Mouse (Mus musculus): Measurements from ENCODE around the gene Rps26. TPM values are rescaled to one million over a fixed set of nuclear protein-coding genes. Genes with fewer than 3 reads are reported as not detected.

The Rps26 gene
- total RNA-seq, 2 experiments from 2014 or later, result 637 to 651 TPM

DNA sequence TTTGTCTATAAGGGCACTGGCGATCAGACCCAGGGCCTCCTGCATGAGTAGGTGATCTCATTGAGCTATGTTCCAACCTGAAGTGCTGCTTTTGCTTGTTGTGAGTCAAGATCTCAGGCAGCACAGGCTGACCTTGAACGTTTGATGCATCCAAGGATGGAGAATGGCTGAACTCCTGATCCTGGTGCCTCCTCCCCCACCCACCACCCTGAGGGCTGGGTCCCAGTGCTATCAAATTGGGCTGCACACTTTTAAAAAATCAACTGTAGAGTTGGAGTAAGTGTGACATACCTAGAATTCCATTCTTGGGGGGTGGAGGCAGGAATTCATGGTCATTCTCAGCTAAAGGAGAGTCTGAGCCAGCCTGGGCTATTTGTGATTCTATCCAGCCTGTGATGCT, 20.1 kb downstream of the Rps26 start:
- no peak for DNase-seq

DNA sequence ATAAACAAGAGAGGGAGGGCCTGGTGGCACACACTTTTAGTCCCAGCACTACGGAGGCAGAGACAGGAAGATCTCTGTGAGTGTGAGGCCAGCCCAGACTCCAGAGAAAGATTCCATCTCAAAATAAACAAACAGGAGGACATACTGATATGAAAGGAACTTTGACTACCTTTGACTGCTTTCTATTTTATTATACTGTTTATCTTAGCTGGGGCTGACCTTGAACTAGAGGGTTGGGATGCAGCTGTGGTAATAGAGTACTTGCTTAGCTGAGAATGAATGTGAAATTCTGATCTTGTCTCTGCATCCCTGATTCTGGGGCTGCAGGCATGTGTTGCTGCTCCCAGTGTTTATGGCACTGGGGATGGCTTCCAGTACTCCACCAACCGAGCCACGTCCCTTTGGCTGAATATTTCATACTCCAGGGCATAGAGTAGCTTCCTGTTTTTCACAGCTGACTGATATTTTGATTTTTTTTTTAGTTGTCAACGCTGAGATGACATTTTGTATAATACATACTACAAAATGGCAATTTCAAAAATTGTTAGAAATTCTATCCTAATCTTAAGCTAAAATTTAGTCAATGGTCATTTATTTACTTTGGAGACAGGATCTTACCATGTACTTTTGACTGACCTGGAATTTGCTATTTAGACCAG, 23.9 kb downstream of the Rps26 start:
- no peak for DNase-seq

DNA sequence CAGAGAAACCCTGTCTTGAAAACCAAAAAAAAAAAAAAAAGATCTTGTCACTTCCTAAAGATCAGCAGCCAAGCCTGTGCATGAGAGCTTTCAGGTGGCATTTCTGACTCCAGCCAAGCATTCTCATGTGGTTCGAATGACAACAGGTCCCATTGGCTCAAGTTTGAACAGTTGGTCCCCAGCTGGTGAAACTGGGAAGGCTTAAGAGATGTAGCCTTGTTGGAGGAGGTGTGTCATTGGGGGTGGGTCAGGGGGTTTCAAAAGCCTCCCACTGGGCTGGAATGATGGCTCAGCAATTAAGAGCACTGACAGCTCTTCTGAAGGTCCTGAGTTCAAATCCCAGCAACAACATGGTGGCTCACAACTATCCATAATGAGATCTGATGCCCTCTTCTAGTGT, 25.0 kb downstream of the Rps26 start:
- DNase-seq, result no peak

DNA sequence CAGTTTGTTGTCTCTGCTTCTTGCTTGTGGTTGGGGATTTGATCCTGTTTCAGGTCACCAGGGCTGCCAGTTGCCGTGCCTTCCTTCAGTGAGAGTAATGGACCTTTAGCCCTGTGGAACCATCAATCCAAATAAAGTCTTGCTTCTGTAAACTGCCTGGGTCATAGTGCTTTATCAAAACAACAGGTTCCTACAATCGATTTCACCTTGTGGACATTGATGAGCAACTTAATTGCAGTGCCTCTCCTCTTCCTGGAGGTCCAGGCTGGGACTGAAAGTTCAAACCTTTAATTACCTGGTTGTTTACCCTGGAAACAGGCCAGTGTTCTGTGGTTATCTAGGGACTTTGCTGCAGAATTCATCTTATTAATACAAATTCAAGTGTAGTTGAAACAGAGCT, 28.1 kb downstream of the Rps26 start:
- DNase-seq, result no peak

DNA sequence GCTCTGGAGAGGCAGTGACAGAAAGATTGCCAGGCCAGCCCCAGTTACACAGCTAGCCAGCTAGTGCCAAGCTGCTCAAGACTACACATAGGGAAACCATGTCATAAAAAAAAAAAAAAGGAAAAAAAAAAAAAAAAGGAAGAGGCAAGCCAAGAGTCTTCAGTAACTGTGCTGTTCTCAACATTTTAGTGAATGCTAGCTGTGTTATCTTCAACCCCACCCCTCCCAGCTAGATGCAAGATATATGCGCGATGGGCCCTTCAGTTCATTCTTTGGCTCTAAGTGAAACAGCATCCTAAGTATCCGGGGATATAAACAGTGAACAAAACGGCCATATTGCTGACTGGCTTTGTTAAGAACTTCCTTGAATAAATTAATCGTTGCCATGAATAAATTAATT, 33.8 kb downstream of the Rps26 start:
- DNase-seq, result no peak

DNA sequence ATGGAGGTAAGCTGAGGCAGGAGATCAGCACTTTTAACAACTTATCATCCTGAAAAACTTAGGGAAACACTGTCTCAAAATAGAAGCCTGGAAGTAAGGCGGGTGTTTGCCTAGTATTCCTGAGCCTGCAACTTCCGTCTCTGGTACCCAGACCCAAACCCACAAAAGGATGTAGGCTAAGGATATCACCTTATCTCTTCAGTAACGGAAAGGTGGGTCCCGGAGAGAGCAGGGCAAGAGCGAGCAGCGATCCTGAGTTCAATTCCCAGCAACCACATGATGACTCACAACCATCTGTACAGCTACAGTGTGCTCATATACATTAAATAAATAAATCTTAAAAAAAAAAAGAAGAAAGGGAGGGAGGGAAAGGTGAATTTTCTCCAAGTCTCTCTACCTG, 35.1 kb downstream of the Rps26 start:
- no peak for DNase-seq

DNA sequence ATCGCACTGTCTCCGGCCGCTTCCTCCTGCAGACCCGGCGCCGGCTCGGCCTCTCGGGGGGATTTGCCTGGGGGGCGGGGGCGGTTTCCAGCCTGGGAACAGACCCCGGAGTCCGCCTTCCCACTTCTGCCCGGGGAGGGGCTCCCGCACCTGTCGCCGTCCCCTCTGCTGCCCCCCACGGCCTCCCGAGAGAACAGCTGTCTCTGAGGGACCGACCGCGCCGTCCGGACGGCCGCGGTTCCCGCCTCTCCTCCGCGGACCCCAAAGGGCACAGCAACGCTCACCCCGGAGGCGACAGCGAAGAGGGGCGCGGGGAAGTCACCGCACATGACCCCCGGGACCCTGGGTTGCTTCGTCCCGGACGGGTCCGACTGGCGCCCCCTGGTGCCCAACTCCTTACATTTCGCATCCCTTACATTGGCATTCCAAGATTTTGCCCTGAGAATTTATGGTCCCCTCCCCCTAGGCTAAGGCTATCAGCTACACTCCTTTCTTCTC, 36.3 kb downstream of the Rps26 start:
- DNase-seq, result peak; percentile 70

DNA sequence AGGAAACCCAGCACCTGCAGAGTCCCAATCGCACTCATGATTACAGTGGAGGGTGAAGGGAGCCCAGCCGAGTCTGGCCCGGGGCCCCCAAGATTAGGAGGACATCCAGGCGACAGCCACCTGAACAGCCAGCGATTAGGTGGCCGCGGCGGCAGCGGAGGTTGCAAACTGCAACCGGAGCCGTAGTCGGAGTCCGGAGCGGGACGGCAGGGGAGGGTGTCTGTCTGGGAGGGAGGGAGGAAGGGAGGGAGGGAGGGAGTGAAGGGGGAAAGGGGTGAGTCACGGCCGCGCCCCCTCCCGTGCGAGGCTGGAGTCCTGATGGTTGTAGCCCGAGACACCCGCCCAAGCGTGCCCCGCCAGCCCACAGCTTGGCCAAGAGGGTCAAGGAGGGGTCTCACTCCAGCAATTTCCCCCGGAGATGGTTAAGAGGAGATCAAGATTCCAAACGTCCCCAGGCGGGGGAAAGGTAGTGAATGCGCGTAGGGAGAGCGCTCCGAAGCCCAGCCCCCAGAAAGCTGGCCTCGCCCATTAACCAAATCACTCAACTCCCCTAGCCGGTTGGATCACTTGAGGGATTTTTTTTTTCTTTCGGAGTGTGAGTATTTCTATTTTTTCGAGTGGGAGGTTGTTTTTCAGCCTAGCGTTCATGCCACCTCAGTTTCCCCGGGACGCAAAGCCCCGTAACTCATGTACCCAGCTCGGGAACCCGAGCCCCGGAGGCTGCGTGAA, 36.9 kb downstream of the Rps26 start, which contains the start of gene Erbb3:
Gene Erbb3, minus strand, starts transcription at position 189 of the 729 bp plus-strand sequence.
- peak; percentile 53 for DNase-seq

DNA sequence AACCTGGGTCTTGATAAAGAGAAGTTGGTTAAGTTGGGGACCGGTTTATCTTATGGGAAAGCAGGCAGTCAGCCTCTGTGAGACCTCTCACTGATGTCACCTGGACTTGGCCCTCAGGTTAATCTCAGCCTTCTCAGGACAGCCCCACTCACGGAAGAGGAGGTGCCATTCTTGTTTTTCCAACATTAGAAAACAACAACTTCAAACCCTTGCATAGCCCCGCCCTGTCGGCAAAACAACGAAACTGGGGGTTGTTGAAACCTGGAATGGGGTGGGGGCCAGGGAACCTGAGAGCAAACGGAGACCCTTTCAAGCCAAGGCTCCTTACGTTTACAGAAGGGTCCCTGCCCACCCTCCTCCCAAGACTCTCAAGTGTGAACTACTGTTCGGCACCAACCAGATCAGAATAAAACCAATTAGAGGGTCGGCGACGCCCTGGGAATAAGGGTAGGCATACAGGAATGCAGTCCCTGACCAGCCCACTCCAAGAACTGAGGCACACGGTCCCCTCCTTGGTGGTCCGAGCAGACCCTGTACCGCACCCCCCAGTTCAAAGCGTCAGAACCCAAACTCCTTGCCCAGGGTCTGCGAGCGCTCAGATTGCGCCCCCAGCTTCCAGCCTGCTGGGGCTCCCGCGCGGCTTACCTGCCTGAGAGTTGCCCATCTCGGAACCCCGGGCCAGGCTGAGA, 37.6 kb downstream of the Rps26 start:
- no peak for DNase-seq

DNA sequence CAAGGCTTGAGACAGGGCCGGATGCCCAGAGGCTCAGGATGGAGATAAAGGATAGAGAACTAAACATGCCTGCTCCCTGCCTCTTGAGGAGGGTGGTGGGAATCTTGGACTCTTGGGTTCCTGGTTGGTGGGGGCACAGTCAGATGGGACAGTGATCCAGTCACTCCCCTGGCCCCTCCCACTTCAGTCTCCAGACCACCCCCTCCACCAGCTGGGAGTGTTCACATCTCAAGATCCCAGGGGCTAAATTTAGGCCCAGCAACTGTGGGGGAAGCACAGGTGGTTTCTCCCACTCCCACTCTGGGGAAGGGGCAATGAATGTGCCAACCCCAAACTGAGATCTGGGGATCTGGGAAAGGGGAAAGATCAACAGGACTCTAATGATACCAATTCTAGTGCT, 38.4 kb downstream of the Rps26 start:
- DNase-seq, result no peak

DNA sequence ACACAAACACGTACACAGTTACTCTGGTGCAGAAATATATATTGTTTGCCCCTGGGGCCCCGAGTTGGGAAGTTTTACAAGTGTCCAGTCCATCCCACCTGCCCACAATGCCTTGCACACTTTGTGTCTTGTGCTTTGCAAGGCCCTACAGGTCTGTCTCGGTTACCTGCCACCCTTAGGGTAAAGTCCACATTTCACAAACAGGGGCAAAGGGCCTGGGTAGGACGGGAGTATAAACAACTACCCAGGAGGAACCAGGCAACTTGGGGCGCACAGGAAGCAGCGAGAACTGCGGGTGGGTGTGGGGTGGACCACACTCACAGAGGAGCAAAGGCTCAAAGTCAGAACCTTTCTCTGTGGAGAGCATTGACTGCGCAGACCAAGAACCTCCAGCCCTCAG, 38.9 kb downstream of the Rps26 start:
- no peak for DNase-seq

DNA sequence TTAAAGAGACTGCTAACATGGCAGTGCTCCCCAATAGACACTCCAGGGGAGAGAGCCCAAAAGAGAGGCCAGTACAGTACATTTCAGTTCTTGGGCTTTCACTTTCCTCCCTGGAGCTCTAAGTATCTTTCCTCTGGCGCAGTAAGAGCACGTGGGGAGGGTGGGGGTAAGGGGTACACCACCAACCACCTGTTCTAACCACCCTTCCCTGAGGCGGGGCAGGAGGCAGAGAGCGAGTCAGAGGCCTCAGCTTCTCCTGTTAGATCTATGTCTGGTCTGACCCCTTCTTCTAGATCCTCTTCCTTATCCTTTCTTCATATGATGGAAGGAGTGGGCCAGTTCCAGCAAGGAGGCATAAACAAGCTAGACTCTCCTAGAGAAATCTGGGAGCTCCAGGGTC, 39.4 kb downstream of the Rps26 start:
- DNase-seq, result no peak

DNA sequence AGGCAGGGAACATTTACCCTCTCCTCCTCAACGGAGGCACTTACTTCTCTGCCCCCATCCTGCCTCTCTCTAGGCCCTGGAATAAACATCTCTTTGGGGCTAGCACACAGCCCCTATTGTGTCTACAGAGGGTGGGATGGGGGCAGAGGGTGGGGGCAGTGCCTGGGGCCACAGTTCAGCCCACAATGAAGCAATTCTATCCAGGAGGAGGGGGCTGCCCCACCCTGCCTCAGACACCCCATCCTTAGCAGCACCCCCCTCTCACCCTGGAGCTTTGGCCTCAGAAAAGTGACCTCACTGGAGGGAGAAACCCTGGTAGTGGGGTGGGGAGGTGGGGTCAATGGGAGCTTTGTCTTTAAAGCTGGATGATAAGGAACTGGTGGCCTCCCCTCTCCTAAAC, 40.0 kb downstream of the Rps26 start:
- no peak for DNase-seq

DNA sequence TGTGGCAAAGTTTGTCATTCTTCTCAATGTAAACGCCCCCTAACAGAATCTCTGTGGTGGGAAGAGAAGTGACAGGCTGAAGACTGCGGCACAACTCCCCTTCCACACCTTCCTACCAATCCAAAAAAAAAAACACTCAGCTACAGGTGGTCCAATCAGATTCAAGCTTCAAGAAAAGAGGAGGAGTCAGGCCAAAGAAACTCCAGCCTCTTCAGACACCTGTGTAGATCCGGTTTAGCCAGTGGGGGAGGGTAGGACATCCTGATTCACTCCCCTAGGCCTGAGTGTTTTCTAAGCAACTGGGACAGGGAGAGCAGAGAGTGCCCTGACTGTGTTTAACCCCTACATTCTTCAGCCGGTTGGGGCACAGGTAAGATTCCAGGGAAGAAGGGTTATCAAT, 42.2 kb downstream of the Rps26 start:
- DNase-seq, result no peak

DNA sequence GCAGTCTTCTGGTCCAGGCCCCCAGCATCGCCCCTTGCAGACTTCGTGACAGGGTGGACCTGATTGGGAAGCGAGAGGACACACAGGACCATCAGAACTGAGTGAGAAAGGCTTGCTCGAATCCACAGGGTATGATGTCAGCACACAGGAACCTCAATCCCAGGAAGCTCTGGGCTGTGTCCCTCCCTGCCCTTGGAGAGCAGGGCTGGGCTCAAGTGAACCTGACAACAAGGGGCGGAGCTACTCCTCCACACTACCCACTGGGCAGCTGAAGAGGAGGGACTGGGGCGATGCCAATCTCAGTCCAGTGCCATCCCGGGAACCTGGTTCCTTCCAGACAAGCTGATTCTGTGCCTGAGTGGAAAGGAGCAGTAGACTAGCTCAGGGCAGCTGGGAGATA, 42.9 kb downstream of the Rps26 start:
- peak; percentile 53 for DNase-seq

DNA sequence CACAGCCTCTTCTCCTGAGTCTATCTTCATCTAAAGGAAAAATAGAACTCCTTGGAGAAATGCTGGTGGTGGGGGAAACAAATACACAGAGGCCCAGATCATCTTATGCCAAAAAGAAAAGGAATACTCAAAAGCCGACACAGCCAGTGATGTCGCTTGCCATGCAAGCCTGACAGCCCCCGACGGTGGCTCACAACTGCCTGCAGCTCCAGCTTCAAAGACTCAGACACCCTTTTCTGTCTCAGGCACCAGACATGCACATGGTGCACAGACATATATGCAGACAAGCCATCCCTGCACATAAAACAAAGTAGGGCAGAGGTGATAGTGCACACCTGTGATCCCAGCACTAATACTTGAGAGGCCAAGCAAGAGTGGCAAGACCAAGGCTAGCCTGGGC, 46.8 kb downstream of the Rps26 start:
- DNase-seq, result no peak

DNA sequence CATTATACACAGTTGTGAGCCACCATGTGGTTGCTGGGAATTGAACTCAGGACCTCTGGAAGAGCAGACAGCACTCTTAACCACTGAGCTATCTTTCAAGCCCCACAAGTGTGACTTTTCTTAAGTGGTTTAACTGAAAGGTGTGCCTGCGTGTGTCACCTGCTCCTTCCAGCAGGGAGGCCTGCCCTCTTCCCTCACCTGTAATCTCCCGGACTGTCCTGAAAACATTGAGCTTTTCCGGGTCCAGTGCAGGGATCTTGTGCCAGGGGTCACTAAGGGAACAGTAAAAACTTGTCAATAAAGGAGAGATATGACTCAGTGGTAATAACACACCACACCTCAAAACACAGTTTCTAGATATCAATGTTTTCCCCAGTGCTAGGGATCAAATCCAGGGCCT, 47.2 kb downstream of the Rps26 start:
- no peak for DNase-seq

DNA sequence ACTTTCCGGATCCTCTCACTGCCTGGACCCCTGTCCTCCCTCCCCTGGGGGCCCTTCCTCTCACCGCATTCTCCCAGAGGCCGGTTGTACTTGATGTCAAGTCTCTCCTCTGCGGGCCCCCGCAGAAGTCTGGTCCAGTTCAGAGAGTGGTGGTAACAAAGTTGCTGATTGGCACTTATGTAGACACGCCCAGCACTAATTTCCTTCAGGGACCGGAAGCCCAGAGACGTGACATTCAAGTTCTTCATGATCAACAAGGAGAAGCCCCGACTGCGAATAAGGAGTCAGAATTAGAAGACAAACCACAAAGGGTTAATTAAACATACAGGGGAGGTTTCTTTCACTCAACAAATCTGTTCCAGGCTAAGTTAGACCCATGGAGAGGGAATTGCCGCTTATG, 48.2 kb downstream of the Rps26 start:
- no peak for DNase-seq

DNA sequence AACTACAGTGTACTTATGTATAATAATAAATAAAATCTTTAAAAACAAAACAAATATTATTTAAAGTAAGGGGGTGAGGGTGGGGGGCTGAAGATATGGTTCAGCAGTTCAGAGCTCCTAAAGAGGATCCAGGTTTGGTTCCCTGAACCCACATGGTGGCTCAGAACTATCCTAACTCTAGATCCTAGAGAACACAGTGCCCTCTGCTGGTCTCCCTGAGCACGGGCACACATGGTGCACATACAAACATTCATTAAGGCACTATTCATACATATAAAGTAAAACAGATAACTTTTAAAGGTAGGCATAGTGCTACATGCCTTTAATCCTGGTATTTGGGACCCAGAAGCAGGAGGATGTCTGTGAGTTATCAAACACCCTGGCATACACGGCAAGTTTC, 51.5 kb downstream of the Rps26 start:
- DNase-seq, result no peak
